Mouse (Mus musculus): ENCODE results near the gene Lyrm4.
A peak's percentile ranks its signal among the peaks of the same experiment; 100 is the strongest.

Gene Lyrm4

DNA sequence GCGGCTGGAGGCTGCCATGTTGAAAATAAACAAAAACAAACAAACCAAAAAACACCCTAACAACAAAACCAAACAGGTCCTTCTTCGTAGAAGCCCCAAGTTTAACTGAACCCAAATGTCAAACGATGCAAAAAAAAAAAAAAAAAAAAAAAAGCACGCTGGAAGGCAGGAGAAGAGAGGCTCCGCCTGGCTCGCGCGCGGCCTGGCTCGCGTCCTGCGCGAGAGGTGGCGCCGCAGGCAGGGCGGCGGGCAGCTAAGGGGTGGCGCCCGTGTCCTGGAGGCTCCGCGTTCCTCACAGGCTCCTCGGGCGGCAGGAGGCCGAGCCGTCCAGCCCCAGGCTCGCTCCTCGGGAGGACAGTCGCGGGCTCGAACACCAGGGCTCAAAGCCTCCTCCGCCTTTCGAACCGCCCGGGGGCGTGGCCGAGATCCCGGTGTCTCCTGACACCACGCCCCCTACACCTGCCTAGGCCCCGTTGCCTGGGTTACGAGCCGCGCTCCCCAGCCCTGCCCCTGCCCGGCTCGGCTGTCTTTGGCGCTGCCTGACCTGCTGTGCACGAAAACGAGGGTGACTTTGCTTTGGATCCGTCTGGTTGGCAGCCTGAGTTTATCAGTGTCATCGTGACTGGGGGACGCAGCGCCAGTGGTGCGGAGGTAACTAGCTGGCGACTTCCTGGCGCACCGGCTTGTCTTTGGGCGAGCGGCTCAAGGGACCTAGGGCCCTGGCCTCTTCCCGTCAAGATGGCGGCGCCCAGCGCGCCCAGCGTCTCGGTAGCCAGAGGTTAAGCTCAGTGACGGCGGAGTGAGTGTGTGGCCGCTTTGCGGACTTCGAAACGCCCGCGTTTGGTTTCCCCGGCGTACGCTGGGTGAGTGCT lies at the start of gene Lyrm4, which contains the start of gene Fars2:
Lyrm4 (minus strand) TSS at position 384 of the 872 bp plus-strand sequence.
Fars2 (plus strand) TSS at position 270 of the 872 bp plus-strand sequence.
- DNase-seq (ENCODE audit: low spot score in 2 of 2), result peak; percentile 93 to 98

DNA sequence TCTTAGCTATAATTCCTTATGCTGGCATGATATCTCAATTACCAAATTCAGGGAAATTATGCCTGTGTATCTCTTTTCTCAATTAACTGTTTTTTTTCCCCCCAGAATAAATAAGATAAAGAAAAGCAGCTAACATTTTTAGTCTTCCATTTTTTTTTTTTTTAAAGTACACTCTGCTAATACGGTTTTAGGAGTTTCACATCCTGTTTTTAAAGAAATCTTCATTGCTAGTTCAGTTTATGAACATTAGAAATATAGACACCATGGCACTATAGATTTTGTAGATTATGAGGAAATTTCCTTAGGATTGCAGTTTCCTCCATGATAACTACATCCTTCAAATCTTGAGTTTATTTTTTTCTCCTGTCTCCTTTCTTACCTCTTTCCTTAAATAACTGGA lies 46.6 kb upstream of the Lyrm4 start:
- no peak for DNase-seq (ENCODE audit: low spot score in 2 of 2)

DNA sequence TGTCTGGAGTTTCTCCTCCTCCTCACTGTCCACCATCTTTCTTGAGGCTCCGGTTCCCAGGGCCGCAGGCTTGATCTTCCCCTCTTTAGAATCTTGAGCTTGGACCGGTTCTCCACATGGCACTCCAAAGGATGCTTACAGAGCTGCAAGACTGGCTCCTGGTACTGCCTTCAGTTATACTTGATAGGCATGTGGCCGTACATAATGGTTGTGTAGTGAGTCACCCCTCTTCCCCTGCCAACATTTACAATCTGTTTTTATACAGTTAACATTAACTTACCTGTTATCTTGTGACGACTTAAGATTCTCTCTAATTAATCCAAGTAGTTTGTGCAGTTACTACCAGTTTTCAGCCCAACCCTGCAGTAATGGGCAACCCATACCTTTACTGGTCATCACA lies 46.1 kb upstream of the Lyrm4 start:
- DNase-seq (ENCODE audit: low spot score in 2 of 2), result no peak

DNA sequence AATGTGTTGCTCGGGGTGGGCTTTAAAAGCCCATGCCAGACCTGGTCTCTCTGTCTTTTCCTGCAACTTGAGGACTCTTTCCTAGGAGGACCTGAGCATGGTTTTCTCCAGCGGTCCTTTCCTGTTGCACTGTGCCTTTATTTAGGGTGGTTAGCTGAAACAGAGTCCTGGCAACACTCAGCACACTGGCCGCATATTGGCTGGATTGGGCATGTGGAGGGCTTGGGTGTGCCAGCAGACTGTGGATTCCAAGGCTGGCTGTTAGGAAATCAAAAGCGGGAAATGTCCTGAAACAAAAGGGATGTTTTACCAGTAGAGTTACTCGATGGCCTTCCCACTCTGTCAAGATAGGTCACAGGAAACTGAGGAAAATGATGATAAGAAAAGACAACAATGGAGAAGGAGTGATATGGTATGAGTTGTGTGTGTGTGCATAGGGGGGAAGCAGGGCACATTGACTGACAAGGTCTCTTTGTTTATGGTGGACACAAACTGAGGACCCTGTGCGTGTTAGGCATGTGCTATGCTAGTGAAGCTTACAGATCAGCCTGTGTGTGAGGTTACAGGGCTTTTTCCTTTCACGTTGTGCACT lies 39.1 kb upstream of the Lyrm4 start:
- no peak for DNase-seq (ENCODE audit: low spot score in 2 of 2)

DNA sequence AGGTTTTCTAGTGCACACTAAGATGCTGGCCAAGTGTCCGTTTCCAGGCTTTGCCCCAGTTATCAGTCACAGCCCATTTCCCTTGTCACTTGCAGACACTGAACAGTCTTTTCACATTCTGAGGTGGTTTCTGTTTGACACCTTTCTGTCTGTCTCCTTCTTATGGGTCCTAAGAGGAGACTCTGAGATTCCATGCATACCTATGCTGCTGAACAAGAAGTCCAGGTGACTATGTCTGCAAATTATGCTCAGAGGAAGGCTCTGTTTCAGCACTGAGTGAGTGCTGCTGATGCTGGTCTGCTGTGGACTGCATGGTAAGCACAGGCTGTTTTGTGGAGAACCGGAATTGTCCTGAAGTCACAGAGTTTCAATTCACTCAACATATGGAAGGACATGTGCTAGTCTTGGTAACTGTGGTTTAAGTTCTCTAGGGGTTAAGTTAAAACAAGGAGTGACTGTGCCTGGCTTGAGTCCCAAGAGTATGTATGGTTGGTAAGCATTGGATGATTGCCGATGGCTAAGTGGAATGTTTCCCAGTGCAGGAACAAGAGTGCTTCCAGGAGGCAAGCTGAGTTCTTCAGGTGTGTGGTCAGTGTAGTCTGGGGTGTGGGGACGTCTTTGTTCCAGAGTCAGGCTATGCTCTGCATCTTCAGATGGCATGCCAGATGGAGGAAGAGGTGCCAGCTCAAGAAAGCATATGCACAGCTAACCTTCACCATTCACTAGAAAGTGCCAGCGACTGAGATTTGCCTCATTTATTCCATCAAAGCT lies 35.6 kb upstream of the Lyrm4 start:
- no peak for DNase-seq (ENCODE audit: low spot score in 2 of 2)

DNA sequence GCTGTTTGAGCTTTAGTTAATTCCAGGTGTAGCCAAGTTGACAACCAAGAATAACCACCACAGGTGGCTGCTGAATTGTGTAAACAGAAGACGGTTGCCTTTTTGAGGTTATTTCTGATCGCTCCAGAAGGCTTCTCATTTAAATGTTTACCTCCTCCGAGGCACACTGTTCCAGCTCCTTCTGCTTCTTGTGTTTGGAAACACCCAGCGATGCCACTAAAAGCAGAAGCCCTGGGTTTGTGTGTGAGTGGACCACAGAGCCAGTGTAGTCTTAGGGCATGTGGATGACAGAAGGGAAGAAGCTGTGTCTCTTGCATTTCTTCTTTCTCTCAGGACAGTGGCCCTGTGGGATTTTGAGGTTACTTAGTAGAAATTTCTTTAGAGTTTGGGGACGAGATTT lies 32.9 kb upstream of the Lyrm4 start:
- DNase-seq (ENCODE audit: low spot score in 2 of 2), result no peak

DNA sequence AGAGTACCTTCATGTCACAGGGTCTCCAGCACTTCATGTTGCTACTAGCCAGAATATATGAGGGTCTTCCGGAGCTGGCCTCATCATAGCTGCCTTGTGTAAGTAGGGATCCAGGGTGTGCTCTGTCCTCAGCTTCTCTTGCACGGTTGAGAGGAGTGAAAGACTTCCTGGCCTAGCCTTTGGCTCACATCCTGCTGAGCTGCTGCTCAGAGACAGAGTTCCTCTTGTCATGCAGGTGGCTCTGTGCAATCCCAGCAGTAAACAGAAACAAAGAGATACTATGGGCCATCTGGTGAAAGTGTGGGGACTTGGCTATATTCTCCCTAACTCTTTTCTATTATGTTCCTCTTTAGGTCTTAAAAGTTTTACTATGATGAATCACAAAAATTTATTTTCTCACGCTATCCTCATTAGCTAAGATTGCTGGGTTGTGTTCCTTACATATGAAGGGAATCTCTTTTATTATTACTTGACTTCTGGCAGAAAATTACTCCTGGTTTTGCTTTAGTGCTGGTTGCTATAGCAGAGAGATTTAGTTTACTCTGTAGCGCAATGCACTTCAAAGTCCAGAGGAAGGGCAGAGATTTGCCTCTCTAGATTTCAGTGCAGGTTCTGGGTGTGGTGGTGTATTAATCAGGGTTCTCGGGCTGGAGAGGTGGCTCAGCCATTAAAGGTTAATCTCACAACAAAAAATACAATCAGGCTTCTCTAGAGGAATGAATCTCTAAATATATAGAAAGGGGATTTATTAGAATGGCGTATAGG lies 32.0 kb upstream of the Lyrm4 start:
- no peak for DNase-seq (ENCODE audit: low spot score in 2 of 2)

DNA sequence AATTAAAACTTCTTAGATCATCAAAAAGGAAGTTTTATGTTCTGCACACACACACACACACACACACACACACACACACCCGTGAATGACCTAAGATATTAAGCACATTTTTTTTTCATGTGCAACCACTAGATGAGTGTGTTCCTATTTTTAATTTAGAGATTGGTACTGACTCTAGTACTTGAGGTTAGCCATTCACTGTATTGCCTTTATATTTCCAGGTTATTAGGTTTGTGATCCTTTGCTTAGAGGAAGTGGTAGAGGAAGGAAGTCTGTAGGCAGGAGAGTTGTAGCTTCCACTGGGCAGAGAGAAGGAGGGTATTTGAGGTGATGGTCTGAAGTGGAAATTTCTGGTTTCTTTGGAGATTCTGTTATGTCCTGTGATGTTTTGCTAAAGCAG lies 28.3 kb upstream of the Lyrm4 start:
- DNase-seq (ENCODE audit: low spot score in 2 of 2), result no peak

DNA sequence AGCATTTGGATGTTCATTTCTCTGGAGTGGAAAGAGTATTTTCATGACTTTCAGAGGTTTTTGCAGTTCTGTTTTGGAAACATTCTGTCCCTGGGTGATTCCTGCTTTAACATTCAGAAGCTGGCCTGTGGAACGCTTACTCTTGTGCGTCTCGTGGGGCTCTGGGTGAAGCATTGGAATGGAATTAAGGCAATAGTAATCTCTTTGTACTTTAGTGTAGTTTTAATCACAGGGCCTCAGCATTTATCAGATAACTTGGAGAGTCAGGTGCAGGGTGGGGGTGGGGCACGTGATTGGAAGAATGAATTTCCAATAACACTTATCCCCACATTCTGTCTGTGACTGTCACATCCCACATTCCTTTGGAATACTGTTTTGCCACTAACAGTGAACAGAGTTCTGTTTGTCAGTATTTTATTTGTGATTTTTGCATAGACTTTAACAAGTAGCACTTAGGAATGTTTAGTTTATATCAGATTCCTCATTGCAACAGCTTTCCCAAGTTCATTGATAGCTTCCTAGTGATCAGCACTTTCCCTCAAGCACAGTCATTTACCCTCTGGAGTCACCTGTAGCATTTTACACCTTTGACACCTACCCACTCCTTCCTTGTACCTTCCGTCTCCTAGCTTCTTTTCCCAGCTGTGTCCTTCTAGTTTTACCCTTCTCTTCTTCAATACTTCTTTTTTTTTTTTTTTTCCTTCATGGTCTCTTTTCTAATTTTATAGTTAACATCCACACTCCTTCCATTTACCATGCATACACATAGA lies 23.1 kb upstream of the Lyrm4 start:
- no peak for DNase-seq (ENCODE audit: low spot score in 2 of 2)

DNA sequence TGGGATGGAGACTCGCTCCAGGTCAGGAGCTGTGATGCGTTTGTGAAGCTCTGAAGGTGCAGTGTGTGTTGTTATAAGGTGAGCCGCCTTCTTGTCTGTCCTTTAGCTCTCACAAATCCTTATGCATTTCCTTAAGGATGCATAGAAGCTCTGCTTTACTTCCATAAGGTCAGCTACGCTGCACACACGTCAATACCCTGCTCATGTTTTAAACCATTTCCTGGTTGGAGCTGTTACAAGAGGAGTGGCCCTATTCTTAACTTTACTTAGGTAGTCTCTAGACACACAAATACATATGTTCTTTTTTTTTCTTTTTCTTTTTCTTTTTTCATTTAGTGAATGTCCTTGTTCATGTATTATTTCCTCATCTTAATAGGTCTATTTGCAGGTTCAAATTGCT lies 22.4 kb upstream of the Lyrm4 start:
- no peak for DNase-seq (ENCODE audit: low spot score in 2 of 2)

DNA sequence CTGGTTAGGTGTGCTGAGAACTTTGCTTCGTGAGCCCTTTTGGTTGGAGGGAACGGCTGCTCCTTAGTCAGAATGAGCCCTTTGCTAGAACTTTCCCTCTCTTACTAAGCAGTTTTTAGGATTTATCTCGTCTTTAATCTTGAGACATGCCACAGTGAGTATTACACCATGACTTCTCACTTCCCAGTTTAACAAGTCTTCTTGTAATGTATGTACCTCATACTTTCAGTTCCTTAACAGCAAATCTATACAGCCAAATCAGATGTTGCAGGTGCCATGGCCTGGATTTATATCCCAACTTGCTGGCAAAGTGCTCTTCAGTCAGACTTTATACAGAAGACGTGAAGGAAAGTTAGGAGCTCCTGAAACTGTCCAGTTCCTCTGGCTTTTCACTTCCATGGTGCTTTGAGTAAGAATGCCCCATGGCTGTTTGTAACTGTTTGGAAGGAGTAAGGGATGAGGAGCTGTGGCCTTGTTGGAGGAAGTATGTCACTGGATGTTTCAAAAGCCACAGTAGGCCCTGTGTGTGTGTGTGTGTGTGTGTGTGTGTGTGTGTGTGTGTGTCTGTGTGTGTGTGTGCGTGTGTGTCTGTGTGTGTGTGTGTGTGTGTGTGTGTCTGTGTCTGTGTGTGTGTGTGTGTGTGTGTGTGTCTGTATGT lies 14.8 kb upstream of the Lyrm4 start:
- no peak for DNase-seq (ENCODE audit: low spot score in 2 of 2)

DNA sequence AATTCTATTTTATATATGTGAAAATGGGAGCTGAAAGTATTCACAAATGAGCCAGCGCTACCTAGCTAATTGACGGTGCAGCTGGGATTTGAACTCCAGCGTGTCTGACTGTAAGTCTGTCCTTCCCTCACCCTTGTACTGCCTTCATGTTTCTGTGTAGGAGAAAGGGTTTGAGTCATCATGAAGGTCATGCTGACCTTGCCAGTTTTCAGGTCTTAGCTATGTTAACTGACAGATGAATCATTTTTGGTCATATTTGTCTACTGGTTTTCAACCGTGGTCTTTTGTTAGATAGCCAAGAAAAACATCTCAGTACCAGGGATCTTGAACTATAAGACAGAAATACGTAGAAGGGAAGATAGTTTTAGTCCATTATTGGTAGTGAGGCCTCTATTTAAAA lies 14.1 kb upstream of the Lyrm4 start:
- DNase-seq (ENCODE audit: low spot score in 2 of 2), result no peak

DNA sequence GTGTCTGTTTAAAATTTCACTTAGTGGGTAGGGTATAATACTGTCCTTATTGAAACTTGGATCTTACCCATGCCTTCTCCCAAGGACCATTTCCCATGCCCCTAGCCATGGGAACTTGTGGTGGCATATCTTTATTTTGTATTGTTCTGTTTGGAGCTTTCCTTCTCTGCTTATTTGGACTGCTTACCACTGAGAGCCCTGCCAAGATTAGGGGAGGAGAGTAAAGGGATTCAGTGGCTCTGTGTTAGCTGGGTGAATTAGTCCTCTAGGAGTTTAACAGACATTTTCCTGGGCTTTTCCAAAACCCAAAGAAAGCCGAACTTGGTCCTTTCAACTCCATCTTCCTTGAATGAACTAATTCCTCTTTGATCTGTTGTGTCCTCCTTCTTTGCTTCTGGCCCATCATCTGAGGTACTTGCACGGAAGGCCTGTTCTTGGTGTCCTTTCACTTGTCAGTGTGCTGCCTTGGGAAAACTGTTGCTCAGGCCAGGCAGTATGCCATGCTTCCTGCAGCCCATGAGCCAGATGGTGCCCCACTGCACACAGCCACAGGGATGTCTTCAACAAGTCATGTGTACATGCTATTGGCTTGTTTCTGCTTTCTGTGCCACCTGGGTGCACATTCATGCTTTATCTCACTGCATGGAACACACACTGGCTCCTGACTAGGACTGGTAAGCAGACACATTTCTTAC lies 12.2 kb upstream of the Lyrm4 start:
- no peak for DNase-seq (ENCODE audit: low spot score in 2 of 2)

DNA sequence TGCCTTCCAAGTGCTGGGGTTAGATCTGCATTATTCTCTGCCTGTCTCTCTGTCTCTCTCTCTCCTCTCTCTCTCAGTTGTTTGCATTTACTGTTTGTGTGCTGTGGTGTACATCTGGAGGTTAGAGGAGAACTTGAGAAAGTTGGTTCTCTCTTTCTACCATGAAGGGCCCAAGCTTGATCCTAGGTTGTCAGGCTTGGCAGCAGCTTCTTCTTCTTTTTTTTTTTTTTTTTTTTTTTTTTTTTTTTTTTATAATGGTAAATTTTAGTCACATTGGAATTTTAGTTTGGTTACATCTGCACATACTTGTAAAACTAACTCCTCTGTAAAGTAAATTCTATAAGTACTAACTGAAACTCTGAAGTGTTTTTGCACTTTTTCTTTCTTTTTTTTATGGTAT lies 3.3 kb upstream of the Lyrm4 start:
- DNase-seq (ENCODE audit: low spot score in 2 of 2), result no peak

DNA sequence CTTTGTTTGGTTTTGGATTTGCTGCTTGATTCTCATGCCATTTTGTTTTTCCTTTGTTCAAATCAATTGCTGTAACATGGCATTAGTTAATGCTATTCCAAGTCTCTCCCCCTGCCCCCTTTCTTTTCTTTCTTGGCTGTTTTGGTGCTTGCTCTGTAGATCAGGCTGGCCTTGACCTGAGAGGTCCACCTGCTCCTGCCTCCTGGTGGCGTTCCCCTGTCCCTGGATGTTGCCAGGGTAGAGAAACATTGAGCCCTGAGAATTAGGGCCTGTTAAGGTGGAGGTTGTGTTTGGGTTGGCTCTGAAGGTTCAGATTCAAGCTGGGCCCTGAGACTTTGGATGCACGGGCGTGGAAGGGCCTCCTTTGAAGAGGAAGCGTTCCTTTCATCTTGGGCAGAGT lies 2.4 kb upstream of the Lyrm4 start:
- DNase-seq (ENCODE audit: low spot score in 2 of 2), result no peak

DNA sequence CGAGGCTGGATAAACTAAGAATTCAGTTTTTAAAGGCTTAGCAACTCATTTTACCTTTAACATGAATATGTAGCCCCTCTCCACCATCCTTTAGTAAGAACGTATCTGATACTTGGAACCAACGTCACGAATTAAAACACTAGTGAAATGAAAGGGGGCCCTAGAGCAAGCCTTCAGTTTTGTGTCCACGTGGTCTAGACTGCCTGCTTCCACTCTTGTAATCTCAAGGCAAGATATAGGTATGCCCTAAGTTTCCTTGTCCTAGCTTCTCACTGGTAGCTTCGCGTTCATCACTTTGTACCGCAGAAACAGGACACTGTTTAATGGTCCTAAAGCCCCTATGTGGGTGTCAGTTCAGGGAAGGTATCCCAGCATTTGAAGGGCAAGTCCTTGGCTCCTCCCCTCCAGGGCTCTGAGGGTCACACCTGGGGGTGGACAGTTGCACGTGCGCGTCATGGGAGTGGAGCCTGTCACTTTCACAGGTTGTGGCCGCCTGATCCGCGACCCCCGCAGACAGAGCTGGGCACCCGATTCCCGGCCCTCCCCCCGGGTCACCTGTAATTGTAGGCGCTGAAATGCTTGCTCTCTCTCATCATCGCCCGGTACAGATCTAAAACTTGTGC lies 695 bp downstream of the Lyrm4 start:
- peak; percentile 45 for DNase-seq (ENCODE audit: low spot score in 2 of 2)

DNA sequence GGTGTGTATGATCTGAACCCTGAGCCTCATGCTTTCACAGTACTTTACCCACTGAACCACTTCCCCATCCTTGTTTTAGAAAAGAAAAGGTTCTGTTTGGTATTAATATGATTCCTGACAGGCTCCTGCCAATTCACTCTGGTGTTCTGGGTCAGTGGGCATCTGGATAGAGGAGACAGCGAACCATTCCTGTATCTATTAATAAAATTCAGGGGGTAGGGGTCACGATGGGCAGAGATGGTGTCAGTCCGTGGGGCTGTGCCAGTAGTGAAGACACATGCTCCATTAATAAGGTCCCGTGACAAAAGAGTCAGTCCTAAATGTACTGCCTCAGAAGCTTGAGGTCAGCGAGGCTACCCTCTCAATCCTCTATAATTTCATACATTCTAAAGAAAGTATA lies 4.1 kb downstream of the Lyrm4 start:
- no peak for DNase-seq (ENCODE audit: low spot score in 2 of 2)

DNA sequence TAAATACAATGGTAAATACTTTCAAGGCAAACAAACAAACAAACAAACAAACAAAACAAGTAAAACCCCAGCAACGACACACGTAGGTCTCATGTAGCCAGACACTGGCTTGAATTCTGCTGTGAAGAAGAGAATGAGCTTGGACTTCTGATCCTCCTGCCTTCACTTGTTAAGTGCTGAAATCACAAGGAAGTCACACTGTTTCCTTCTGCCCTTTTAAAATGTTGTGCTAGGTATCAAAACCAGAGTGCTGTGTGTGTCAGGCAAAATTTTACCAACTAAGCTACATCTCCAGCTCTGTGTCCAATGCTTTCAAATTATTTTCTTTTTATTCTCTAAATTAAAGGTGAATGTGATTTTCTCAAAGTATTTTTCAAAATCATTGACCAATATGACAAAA lies 6.0 kb downstream of the Lyrm4 start:
- no peak for DNase-seq (ENCODE audit: low spot score in 2 of 2)

DNA sequence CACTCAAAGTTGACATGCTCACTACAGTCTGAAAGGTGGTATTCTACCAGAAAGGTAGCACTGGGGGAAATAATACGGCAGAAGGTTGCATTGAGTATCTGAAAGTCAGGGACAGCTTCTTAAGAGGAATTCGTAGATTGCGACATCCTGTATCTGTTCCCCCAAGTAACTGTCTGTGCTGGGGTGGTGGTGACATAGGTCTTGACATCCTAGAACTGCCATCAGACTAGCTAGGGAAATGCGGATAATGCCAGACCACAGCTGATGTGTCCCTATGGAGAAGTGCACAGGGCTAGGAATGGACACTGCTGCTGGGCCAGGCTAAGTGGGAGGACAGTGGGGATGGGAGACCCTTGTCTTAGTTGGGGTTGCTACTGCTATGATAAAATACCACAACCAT lies 8.8 kb downstream of the Lyrm4 start:
- DNase-seq (ENCODE audit: low spot score in 2 of 2), result no peak

DNA sequence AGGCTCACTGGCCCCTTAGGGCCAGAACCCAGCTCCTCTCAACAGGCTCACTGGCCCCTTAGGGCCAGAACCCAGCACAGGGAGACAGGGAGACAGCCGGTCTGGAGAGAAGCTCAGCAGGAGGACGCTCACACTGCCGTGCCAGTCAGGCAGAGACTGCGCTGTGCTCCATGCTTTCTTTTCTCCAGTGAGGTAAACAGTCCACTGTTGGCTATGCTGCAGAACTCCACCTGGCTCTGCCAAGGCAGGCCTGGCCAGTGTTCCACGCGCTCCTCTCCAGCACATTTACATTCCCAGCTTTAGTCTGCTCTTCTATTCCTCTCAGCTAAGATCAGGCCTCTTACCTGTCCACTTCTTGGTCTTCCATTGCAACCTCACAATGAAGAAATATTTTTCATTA lies 11.7 kb downstream of the Lyrm4 start:
- DNase-seq (ENCODE audit: low spot score in 2 of 2), result no peak

Data from right cerebral cortex, adult 2 months (tissue).